Comparison of ENCODE assay signal across 8 mouse cellular contexts in the genomic region with DNA sequence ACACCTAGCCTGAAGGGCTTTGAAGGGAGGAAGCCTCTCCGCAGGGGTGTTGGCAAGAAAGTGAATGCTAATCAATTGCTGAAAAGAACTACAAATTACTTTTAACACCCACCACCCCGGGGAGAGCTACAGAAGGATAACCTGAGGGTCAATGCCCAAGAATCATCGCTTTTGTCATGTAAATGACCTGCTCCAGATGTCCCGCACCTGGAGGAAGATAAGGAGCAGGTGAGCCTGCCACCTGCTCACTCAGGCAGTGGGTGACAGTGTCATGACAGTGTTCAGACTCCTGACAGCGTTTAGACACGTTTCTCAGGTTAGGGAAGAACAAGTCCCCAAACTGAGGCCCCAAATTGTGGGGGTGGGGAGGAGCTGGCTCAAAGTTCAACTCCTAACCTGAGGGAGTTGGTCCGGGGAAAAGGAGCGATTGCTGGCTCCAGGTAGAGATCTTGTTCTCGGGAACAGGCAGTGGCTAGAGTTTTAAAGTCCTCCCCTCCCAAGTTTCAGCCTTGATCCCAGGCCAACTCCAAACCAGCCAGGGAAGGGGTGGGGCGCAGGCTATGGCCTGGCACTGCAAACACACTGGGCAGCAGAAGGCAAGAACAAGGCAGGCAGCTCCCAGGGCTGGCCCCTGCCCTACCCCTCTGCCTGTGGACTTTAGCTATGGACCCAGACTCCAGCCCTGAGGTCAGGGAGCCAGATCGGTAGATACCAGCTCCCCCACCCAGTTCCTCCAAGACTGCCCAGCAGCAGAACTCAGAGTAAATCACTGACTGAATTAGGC. TPM values are rescaled to one million over a fixed set of nuclear protein-coding genes. Genes with fewer than 3 reads are reported as not detected.
DNase-seq lines count a peak whose midpoint lies in the region; ATAC-seq lines count a peak whose summit lies in the region.

No protein-coding gene starts in this region.

- H3K4me1 ChIP-seq in stomach, embryonic 14.5 days (ENCODE audit: control insufficient read depth, insufficient read depth, low read length), result peaks cover 25% of the 10 kb centered on the region

- H3K9ac ChIP-seq in stomach, embryonic 14.5 days (replicated peaks; ENCODE audit: low read depth, low read length), result no peak overlapping the region

- no peak overlapping the region for H3K4me3 ChIP-seq in stomach, embryonic 14.5 days (ENCODE audit: low read depth, low read length)

- WGBS in stomach, embryonic 14.5 days, result 27% methylated on average over 11 of the region's 11 CpGs

- peak; percentile 87 for ATAC-seq in stomach, embryonic 14.5 days (ENCODE audit: insufficient number of reproducible peaks, insufficient read depth, low FRiP score, low read depth)

- DNase-seq in cerebellum, adult 11-12 months, result peak; percentile 47
- DNase-seq in cerebellum, adult 8-10 months, result no peak
- DNase-seq in urinary bladder, postnatal 14 days (ENCODE audit: low spot score), result peak; percentile 72
- DNase-seq in urinary bladder, postnatal 4 days (ENCODE audit: low spot score in 2 of 2), result no peak
- DNase-seq in kidney, postnatal 36 days, result peak; percentile 87 to 93
- no peak for DNase-seq in thymus, postnatal 10 days (ENCODE audit: low spot score in 2 of 2)
- no peak for DNase-seq in spleen, postnatal 4 days (ENCODE audit: low spot score in 2 of 2)

- H3K4me2 ChIP-seq in stomach, embryonic 14.5 days (replicated peaks; ENCODE audit: low read depth, low read length), result no peak overlapping the region

- no peaks in the 10 kb centered on the region for H3K9me3 ChIP-seq in stomach, embryonic 14.5 days (ENCODE audit: control insufficient read depth, low read depth, low read length)

- H3K27ac ChIP-seq in stomach, embryonic 14.5 days (ENCODE audit: low read length), result peak overlapping the region; percentile 66; the same call in 1 of the 2 replicates

- peaks cover 7% of the 10 kb centered on the region; the same call in 1 of the 2 replicates for H3K36me3 ChIP-seq in stomach, embryonic 14.5 days (ENCODE audit: control insufficient read depth, insufficient read depth, low read length)

- H3K27me3 ChIP-seq in stomach, embryonic 14.5 days (ENCODE audit: control insufficient read depth, insufficient read depth, low read length), result no peaks in the 10 kb centered on the region

RNA-seq across cellular contexts. Expression of a gene that starts 36.8 kb away (rescaled TPM):
- polyA plus RNA-seq in stomach, embryonic 14.5 days (2014; fragmentation: Nextera tagmentation; extraction: Ambion mirVana), result 43.7 and 49.2 TPM in 2 replicates

Comparison
In these comparisons a context has a peak if more than half of its experiments do, and no peak if none do; other contexts are left out.
1. DNase-seq: peak in cerebellum, adult 11-12 months (single experiment), urinary bladder, postnatal 14 days (single experiment) and kidney, postnatal 36 days (2 of 2); none in cerebellum, adult 8-10 months (single experiment), urinary bladder, postnatal 4 days (0 of 2), thymus, postnatal 10 days (0 of 2) and spleen, postnatal 4 days (0 of 2).